Mouse (Mus musculus) cerebellum, adult 2 months (tissue): Measurements from ENCODE around the gene Slc5a11.

Experiments used
- CTCF ChIP-seq: fragments of 200-500 bp; IDR thresholded peaks from 2 replicates; pipeline ENCODE4 v1.5.1; 2011; ENCODE audit warnings: low read depth, mild to moderate bottlenecking, control low read depth, low read length, moderate library complexity, borderline replicate concordance; ENCODE audit not compliant: insufficient read depth
- POLR2A ChIP-seq: fragments of 200-500 bp; IDR thresholded peaks from 2 replicates; pipeline ENCODE4 v1.6.1; 2011; ENCODE audit warnings: low read length, control low read depth, borderline replicate concordance; ENCODE audit not compliant: insufficient read depth

- TF ChIP-seq CTCF (no peak), POLR2A (no peak)
Measured at GRCm38 (mm10) chr7:123296097-123296496, 81.5 kb downstream of the Slc5a11 start.
